Mouse (Mus musculus): ENCODE results near the gene Lrrc56.

- TF ChIP-seq CTCF (conservative IDR thresholded peaks at IDR 0.05; ENCODE audit: low read length) (no peak), POU5F1 (IDR thresholded peaks at IDR 0.05; ENCODE audit: borderline replicate concordance, low read length) (no peak), NANOG (IDR thresholded peaks at IDR 0.05; ENCODE audit: borderline replicate concordance, low read length) (no peak)
These were observed 2.9 kb upstream of the Lrrc56 start for GRCm38 (mm10) chr7:141191036-141191435.
